Mouse (Mus musculus) forebrain, embryonic 12.5 days (tissue): Measurements from ENCODE around the gene Dnph1. TPM values are rescaled to one million over a fixed set of nuclear protein-coding genes. Genes with fewer than 3 reads are reported as not detected.

ENCODE experiments used
- ATAC-seq: fragments of 200-750 bp; cut with Nextera tagmentation; 2 replicates; pipeline ENCODE4 v1.8.0; 2017; ENCODE audit warnings: moderate TSS enrichment; ENCODE audit not compliant: low FRiP score
- H3K27ac ChIP-seq: fragments of 300-500 bp; sonication (generic); 2 replicates; pipeline ENCODE4 v1.5.1; 2016; ENCODE audit warnings: mild to moderate bottlenecking
- H3K27me3 ChIP-seq: fragments of 300-500 bp; sonication (generic); 2 replicates; pipeline ENCODE4 v1.6.1; 2016; ENCODE audit warnings: mild to moderate bottlenecking
- H3K36me3 ChIP-seq: fragments of 300-500 bp; sonication (generic); replicated peaks from 2 replicates; pipeline ENCODE4 v1.6.1; 2016; ENCODE audit warnings: mild to moderate bottlenecking
- H3K4me1 ChIP-seq: fragments of 300-500 bp; sonication (generic); 2 replicates; pipeline ENCODE4 v1.6.1; 2016
- H3K4me2 ChIP-seq: fragments of 300-500 bp; sonication (generic); 2 replicates; pipeline ENCODE4 v1.6.1; 2016; ENCODE audit warnings: mild to moderate bottlenecking, moderate library complexity
- H3K4me3 ChIP-seq: fragments of 300-500 bp; sonication (generic); replicated peaks from 2 replicates; pipeline ENCODE4 v1.5.1; 2016; ENCODE audit warnings: mild to moderate bottlenecking
- H3K9ac ChIP-seq: fragments of 300-500 bp; sonication (generic); 2 replicates; pipeline ENCODE4 v1.6.1; 2016; ENCODE audit warnings: mild to moderate bottlenecking
- H3K9me3 ChIP-seq: fragments of 300-500 bp; sonication (generic); 2 replicates; pipeline ENCODE4 v1.6.1; 2016
- whole genome bisulfite sequencing: fragments of 180-500 bp; shearing (Covaris S2); methylation state at CpG from one replicate; pipeline ENCODE4 v1.1.7; 2016; 5-methylcytosine and 5-hydroxymethylcytosine counted together
- polyA plus RNA-seq: library from polyadenylated mRNA; unstranded; fragments of >200 nt; fragmentation: Nextera tagmentation; extraction: Ambion mirVana; gene quantifications from 2 replicates; pipeline ENCODE4 v1.2.1, GENCODE M21; 2016

The Dnph1 gene
- polyA plus RNA-seq, result 68.3 and 71.7 TPM in 2 replicates

DNA sequence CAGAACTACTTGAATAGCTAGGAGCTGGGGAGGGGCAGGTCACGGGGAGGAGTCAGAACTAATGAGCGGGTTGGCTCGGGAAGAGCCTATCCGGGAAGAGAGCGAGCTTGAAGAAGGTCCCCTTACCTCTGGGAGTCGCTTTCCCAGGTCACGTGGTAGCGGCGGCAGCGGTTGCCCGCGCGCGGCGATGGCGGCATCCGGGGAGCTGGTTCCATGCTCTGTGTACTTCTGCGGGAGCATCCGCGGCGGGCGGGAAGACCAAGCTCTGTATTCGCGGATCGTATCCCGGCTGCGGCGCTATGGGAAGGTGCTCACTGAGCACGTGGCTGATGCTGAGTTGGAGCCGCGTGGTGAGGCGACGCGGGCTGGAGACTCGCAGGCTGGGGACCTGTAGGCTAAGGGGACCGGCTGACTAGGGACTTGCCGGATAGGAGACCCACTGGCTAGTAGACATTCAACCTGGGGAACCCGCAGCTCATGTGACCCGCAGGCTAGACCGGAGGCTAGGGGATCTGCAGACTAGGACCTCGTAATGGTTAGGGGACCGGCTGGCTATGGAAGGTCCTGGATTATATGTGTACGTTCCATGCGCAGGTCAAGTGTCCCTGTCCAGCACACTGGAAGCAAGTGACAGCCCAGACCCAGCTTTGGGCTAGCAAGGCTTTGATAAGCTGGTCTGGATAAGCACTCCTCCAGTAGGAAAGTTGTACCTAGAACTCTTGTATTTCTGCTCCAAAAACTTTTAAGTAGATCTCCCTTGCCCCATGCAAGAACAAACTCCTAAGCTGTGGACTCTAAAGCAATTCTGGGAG is at the start of gene Dnph1:
Dnph1 (plus strand) TSS at position 89 of the 812 bp plus-strand sequence.
- Histone ChIP-seq H3K27me3 (peaks cover 19% of the 10 kb centered on the region), H3K36me3 (peaks cover 22% of the 10 kb centered on the region), H3K9ac (peak within 1 kb of the TSS; percentile 72), H3K9me3 (no peaks in the 10 kb centered on the region), H3K4me3 (peak within 1 kb of the TSS; percentile 62), H3K4me1 (peaks cover 14% of the 10 kb centered on the region), H3K4me2 (peak within 1 kb of the TSS; percentile 82), H3K27ac (0 out of 2 replicates have a peak within 1 kb of the TSS, but pooled peaks have one; percentile 53)
- WGBS, result under 1% methylated on average over 42 of the region's 44 CpGs
- peak; percentile 97 for ATAC-seq

DNA sequence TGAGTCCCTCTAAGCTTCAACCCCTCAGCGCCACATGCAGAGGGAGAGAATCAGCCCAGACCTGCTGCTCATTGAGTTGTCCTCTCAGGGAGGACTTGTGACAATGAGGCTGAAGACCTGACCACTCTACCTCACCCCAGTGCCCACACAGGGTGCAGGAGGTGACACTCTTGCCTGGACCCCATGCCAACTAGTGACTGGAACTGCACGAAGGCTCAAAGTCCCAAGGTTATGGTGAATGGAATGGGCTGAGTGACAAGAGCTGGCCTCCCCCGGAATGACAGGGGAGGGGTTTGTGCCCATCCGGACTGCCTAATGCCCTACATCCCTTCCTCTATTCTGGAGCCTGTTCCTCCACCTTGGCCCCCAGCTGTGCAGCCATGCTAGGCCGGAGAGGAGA is 43.8 kb upstream of the Dnph1 start:
- Histone ChIP-seq H3K4me3 (no peak overlapping the region), H3K9me3 (no peaks in the 10 kb centered on the region), H3K4me1 (peaks cover 36% of the 10 kb centered on the region), H3K27me3 (peaks cover 44% of the 10 kb centered on the region), H3K27ac (no peak overlapping the region), H3K4me2 (no peak overlapping the region), H3K36me3 (no peaks in the 10 kb centered on the region), H3K9ac (no peak overlapping the region)
- no peak for ATAC-seq
- 31% methylated on average over 5 of the region's 5 CpGs for WGBS

GRCm38 (mm10) chr17:46453302-46453948 is 43.1 kb upstream of the Dnph1 start:
- Histone ChIP-seq H3K27me3 (peaks cover 51% of the 10 kb centered on the region), H3K4me3 (0 out of 2 replicates have a peak overlapping the region, but pooled peaks have one; percentile 36), H3K9me3 (no peaks in the 10 kb centered on the region), H3K27ac (0 out of 2 replicates have a peak overlapping the region, but pooled peaks have one; percentile 65), H3K4me1 (peaks cover 36% of the 10 kb centered on the region), H3K36me3 (0 out of 2 replicates have a peak, but pooled peaks cover 4% of the 10 kb centered on the region), H3K9ac (no peak overlapping the region), H3K4me2 (peak overlapping the region; percentile 72)
- WGBS, result 6% methylated on average over 13 of the region's 13 CpGs
- ATAC-seq, result 0 out of 2 replicates have a peak, but pooled peaks have one; percentile 3

DNA sequence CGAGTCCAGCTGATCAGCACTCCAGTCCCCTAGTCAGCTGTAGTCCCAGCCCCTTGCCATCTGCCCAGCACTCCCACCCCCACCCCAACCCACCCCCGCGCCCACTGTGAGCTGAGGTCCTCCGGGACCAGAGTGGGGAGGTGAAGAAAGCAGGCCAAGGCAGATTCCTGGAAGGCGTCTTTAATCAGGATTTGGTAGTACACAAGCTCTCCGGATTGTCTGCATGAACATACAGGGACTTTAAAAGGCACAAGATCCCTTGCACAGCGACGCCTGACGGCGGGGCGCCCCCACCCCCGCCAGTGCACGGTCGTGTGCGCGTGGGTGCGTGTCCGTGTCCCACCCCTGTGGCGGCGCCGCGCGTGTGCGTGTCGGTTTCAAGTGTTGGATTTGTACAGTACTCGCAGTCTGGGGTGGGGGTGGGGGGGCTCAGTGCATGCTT is 42.5 kb upstream of the Dnph1 start:
- peak overlapping the region; percentile 52; the same call in 1 of the 2 replicates for H3K9ac ChIP-seq
- H3K27ac ChIP-seq, result peak overlapping the region; percentile 65; the same call in 1 of the 2 replicates
- peak; percentile 57 for ATAC-seq
- H3K36me3 ChIP-seq, result 0 out of 2 replicates have a peak, but pooled peaks cover 9% of the 10 kb centered on the region
- peaks cover 36% of the 10 kb centered on the region for H3K4me1 ChIP-seq
- peak overlapping the region; percentile 36 for H3K4me3 ChIP-seq
- WGBS, result 2% methylated on average over 26 of the region's 26 CpGs
- no peaks in the 10 kb centered on the region for H3K9me3 ChIP-seq
- H3K27me3 ChIP-seq, result peaks cover 55% of the 10 kb centered on the region
- peak overlapping the region; percentile 72 for H3K4me2 ChIP-seq

- ATAC-seq, result peak; percentile 31
- peaks cover 36% of the 10 kb centered on the region for H3K4me1 ChIP-seq
These were observed 42.0 kb upstream of the Dnph1 start for GRCm38 (mm10) chr17:46454539-46454938.

DNA sequence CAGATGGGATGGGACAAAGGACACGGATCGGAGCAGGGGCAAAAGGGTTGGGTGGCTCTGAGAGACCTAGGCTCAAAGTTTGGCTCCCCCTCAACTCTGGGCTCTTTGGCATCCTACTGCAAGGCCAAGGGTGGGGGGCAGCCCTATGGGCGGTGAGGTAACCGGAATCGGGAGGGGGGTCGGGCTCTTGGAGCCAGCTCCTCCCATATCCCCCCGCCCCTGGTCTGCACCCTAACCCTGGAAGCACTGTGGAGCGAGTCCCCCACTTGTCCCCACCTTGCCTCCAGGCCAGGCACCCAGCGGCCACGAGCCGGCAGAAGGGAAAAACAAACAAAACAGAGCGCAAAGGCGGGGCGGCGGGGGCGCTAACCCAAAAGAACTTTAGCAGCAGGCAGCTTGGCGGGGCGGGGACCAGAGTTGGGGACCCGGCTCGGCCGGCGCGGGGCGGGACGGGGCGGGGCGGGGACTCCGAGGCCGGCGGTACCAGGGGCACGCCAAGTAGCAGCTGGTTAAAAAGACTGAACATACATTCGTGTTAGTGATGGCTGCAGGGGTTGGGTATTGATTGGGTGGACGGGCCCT is 41.3 kb upstream of the Dnph1 start:
- Histone ChIP-seq H3K4me3 (peak overlapping the region; percentile 36), H3K9ac (peak overlapping the region; percentile 55), H3K27me3 (peaks cover 67% of the 10 kb centered on the region), H3K4me2 (peak overlapping the region; percentile 72), H3K27ac (no peak overlapping the region), H3K9me3 (no peaks in the 10 kb centered on the region), H3K36me3 (peaks cover 18% of the 10 kb centered on the region; the same call in 1 of the 2 replicates), H3K4me1 (peaks cover 36% of the 10 kb centered on the region)
- ATAC-seq, result peak; percentile 50
- WGBS, result 2% methylated on average over 33 of the region's 33 CpGs

More at GRCm38 (mm10) chr17:46454539-46454938, 42.0 kb upstream of the Dnph1 start:
- Histone ChIP-seq H3K27ac (peak overlapping the region; percentile 65; the same call in 1 of the 2 replicates), H3K4me2 (peak overlapping the region; percentile 72), H3K27me3 (peaks cover 61% of the 10 kb centered on the region), H3K4me3 (peak overlapping the region; percentile 36), H3K9me3 (no peaks in the 10 kb centered on the region), H3K9ac (peak overlapping the region; percentile 55), H3K36me3 (0 out of 2 replicates have a peak, but pooled peaks cover 14% of the 10 kb centered on the region)
- 2% methylated on average over 9 of the region's 9 CpGs for WGBS

- Histone ChIP-seq H3K9me3 (no peaks in the 10 kb centered on the region), H3K36me3 (peaks cover 28% of the 10 kb centered on the region; the same call in 1 of the 2 replicates), H3K4me3 (no peak overlapping the region), H3K27me3 (peaks cover 78% of the 10 kb centered on the region), H3K4me1 (peaks cover 47% of the 10 kb centered on the region), H3K27ac (no peak overlapping the region), H3K4me2 (no peak overlapping the region), H3K9ac (no peak overlapping the region)
- 17% methylated on average over 10 of the region's 10 CpGs for WGBS
- ATAC-seq, result no peak
These were observed 38.7 kb upstream of the Dnph1 start for GRCm38 (mm10) chr17:46457791-46458190.

DNA sequence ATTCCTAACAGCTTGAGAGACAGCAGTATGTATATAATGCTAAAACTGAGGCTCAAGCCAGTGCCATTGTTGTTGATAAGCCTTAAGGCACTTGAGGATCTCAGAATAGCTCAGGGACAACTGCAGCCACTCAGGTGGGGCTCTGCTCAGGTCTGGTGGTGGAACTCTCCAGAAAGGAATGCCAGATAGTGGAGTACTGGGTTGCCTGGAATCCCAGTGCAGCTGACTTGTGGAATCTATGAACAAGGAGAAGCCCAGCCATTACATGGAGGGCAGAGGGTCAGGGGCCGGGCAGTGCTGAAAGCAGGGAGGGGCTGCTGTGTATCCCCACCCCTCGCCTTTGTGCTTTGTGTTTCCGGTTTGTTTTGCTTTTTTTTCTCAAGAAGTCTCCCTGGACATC is 38.1 kb upstream of the Dnph1 start:
- peaks cover 45% of the 10 kb centered on the region for H3K4me1 ChIP-seq
- no peak for ATAC-seq
- H3K9ac ChIP-seq, result no peak overlapping the region
- H3K36me3 ChIP-seq, result peaks cover 28% of the 10 kb centered on the region; the same call in 1 of the 2 replicates
- H3K27ac ChIP-seq, result no peak overlapping the region
- peaks cover 72% of the 10 kb centered on the region for H3K27me3 ChIP-seq
- 52% methylated on average over 3 of the region's 3 CpGs for WGBS
- H3K9me3 ChIP-seq, result no peaks in the 10 kb centered on the region
- H3K4me3 ChIP-seq, result no peak overlapping the region
- no peak overlapping the region for H3K4me2 ChIP-seq

GRCm38 (mm10) chr17:46460673-46461072 is 35.8 kb upstream of the Dnph1 start:
- Histone ChIP-seq H3K4me2 (peak overlapping the region; percentile 21), H3K9me3 (no peaks in the 10 kb centered on the region), H3K4me3 (0 out of 2 replicates have a peak overlapping the region, but pooled peaks have one; percentile 1), H3K27me3 (peaks cover 62% of the 10 kb centered on the region), H3K27ac (no peak overlapping the region), H3K36me3 (peaks cover 47% of the 10 kb centered on the region), H3K9ac (peak overlapping the region; percentile 40; the same call in 1 of the 2 replicates), H3K4me1 (peaks cover 23% of the 10 kb centered on the region)
- ATAC-seq, result no peak
- WGBS, result 5% methylated on average over 32 of the region's 32 CpGs

DNA sequence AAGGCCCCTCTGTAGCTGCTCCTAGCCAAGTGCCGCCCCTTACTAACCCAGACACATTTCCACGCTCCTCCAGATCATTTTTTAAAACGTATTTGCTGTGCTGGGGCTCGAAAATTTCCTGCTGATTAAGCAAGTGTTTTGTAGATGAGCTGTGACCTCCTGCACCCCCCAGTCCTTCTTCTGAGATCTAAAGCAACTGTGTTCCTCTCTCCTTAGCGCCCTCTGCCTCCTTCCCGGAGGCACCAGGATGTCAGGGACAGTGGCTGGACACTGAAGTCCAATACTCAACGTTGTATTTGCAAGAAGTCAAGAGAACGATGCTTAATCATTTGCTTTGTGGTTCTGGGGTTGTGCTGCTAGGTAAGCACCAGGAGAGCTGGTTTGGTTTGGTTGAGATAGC is 35.2 kb upstream of the Dnph1 start:
- no peak for ATAC-seq
- Histone ChIP-seq H3K9ac (peak overlapping the region; percentile 40; the same call in 1 of the 2 replicates), H3K4me2 (peak overlapping the region; percentile 21), H3K36me3 (peaks cover 53% of the 10 kb centered on the region), H3K4me1 (peaks cover 16% of the 10 kb centered on the region), H3K4me3 (no peak overlapping the region), H3K9me3 (no peaks in the 10 kb centered on the region), H3K27me3 (peaks cover 55% of the 10 kb centered on the region), H3K27ac (no peak overlapping the region)
- 15% methylated on average over 8 of the region's 8 CpGs for WGBS

- H3K9me3 ChIP-seq, result no peaks in the 10 kb centered on the region
- no peak overlapping the region for H3K9ac ChIP-seq
- no peak for ATAC-seq
- no peak overlapping the region for H3K27ac ChIP-seq
- no peak overlapping the region for H3K4me3 ChIP-seq
- H3K36me3 ChIP-seq, result peaks cover 62% of the 10 kb centered on the region
- H3K27me3 ChIP-seq, result peaks cover 48% of the 10 kb centered on the region
- WGBS, result 91% methylated on average over 5 of the region's 5 CpGs
- H3K4me2 ChIP-seq, result no peak overlapping the region
- peaks cover 15% of the 10 kb centered on the region for H3K4me1 ChIP-seq
These were observed 34.3 kb upstream of the Dnph1 start for GRCm38 (mm10) chr17:46462226-46462625.
